Mouse (Mus musculus) CH12.LX (cell line): ENCODE results near the gene Cd46. TPM values are rescaled to one million over a fixed set of nuclear protein-coding genes. Genes with fewer than 3 reads are reported as not detected.

Source experiments
- DNase-seq: peaks from one replicate; pipeline ENCODE4 v3.0.0-alpha.2; 2013; ENCODE audit errors: extremely low read depth
- H3K27ac ChIP-seq: 2 replicates; pipeline ENCODE4 v1.5.1; 2012; ENCODE audit warnings: low read depth, mild to moderate bottlenecking, control low read depth, moderate library complexity; ENCODE audit not compliant: insufficient read depth
- H3K27me3 ChIP-seq: replicated peaks from 2 replicates; pipeline ENCODE3; 2012; ENCODE audit warnings: inconsistent platforms
- H3K36me3 ChIP-seq, 2 experiments: replicated peaks in 1 of 2; 2 replicates each; pipeline versions ENCODE3 to v1.6.1; 2012; ENCODE audit warnings: inconsistent platforms in 1 of 2, low read length in 1 of 2, mild to moderate bottlenecking in 1 of 2, mixed read lengths in 1 of 2, moderate library complexity in 1 of 2; ENCODE audit not compliant: control insufficient read depth in 1 of 2, insufficient read depth in 1 of 2
- H3K4me1 ChIP-seq, 2 experiments: 2 replicates each; pipeline ENCODE4 v1.6.1; 2012; ENCODE audit warnings: inconsistent platforms in 1 of 2, moderate library complexity in 1 of 2; ENCODE audit not compliant: insufficient read depth in 2 of 2, control insufficient read depth in 1 of 2
- H3K4me2 ChIP-seq: 2 replicates; pipeline ENCODE4 v1.6.1; 2012; ENCODE audit warnings: low read depth, mild to moderate bottlenecking, control low read depth; ENCODE audit not compliant: poor library complexity, insufficient read depth, severe bottlenecking
- H3K4me3 ChIP-seq, 3 experiments: fragments of 150-350 bp in 1 of 3; sonication (generic) in 1 of 3; replicated peaks in 1 of 3; 2 replicates each; pipeline versions ENCODE3 to v1.5.1; 2011 to 2012; ENCODE audit warnings: low read depth in 2 of 3, low read length in 2 of 3, mild to moderate bottlenecking in 2 of 3, moderate library complexity in 2 of 3, control low read depth in 1 of 3, improper control_type of control experiment in 1 of 3, inconsistent platforms in 1 of 3, mixed read lengths in 1 of 3; ENCODE audit not compliant: poor library complexity in 1 of 3
- H3K79me2 ChIP-seq: replicated peaks from 2 replicates; pipeline ENCODE4 v1.6.1; 2012; ENCODE audit warnings: mild to moderate bottlenecking, moderate library complexity; ENCODE audit not compliant: control insufficient read depth, poor library complexity, insufficient read depth, severe bottlenecking; ENCODE audit errors: extremely low read depth
- H3K9ac ChIP-seq: 2 replicates; pipeline ENCODE4 v1.6.1; 2012; ENCODE audit warnings: low read depth, mild to moderate bottlenecking, control low read depth, moderate library complexity; ENCODE audit not compliant: insufficient read depth
- H3K9me3 ChIP-seq: replicated peaks from 2 replicates; pipeline ENCODE3; 2012; ENCODE audit warnings: low read length, inconsistent platforms, mixed read lengths
- CHD1 ChIP-seq: IDR thresholded peaks from 2 replicates; pipeline ENCODE4 v1.6.1; 2012; ENCODE audit warnings: low read depth, low read length, improper control_type of control experiment, inconsistent platforms
- ELF1 ChIP-seq: IDR thresholded peaks from 2 replicates; pipeline ENCODE4 v1.6.1; 2014; ENCODE audit warnings: low read depth, mild to moderate bottlenecking, inconsistent platforms, low read length, improper control_type of control experiment
- GABPA ChIP-seq: IDR thresholded peaks from 2 replicates; pipeline ENCODE4 v1.6.1; 2012; ENCODE audit warnings: low read depth, low read length, improper control_type of control experiment, inconsistent platforms; ENCODE audit not compliant: insufficient replicate concordance
- IRF4 ChIP-seq: IDR thresholded peaks from 2 replicates; pipeline ENCODE4 v1.6.1; 2014; ENCODE audit warnings: low read depth, mild to moderate bottlenecking, inconsistent platforms, low read length, improper control_type of control experiment
- MAZ ChIP-seq: IDR thresholded peaks from 2 replicates; pipeline ENCODE4 v1.6.1; 2012; ENCODE audit warnings: low read depth, mild to moderate bottlenecking, inconsistent platforms, low read length, improper control_type of control experiment, moderate library complexity
- MEF2A ChIP-seq: IDR thresholded peaks from 2 replicates; pipeline ENCODE4 v1.6.1; 2014; ENCODE audit warnings: low read depth, mild to moderate bottlenecking, inconsistent platforms, low read length, improper control_type of control experiment, borderline replicate concordance
- MXI1 ChIP-seq: IDR thresholded peaks from 2 replicates; pipeline ENCODE4 v1.6.1; 2011; ENCODE audit warnings: mild to moderate bottlenecking, low read depth, low read length, improper control_type of control experiment
- MYC ChIP-seq: IDR thresholded peaks from 2 replicates; pipeline ENCODE4 v1.6.1; 2011; ENCODE audit warnings: low read depth, mild to moderate bottlenecking, improper control_type of control experiment, low read length
- NELFE ChIP-seq: IDR thresholded peaks from 2 replicates; pipeline ENCODE4 v1.6.1; 2011; ENCODE audit warnings: low read depth, low read length, improper control_type of control experiment
- PAX5 ChIP-seq: IDR thresholded peaks from 2 replicates; pipeline ENCODE4 v1.6.1; 2012; ENCODE audit warnings: low read length, inconsistent platforms, mixed read lengths
- RAD21 ChIP-seq: IDR thresholded peaks from 2 replicates; pipeline ENCODE4 v1.6.1; 2011; ENCODE audit warnings: low read depth, mild to moderate bottlenecking, low read length, improper control_type of control experiment, moderate library complexity
- SIN3A ChIP-seq: IDR thresholded peaks from 2 replicates; pipeline ENCODE4 v1.6.1; 2012; ENCODE audit warnings: low read length, improper control_type of control experiment, inconsistent platforms
- SMC3 ChIP-seq: IDR thresholded peaks from 2 replicates; pipeline ENCODE4 v1.6.1; 2011; ENCODE audit warnings: low read depth, low read length, improper control_type of control experiment
- TBP ChIP-seq: conservative IDR thresholded peaks from 2 replicates; pipeline ENCODE4 v1.6.1; 2011; ENCODE audit warnings: low read depth, low read length, improper control_type of control experiment
- ZC3H11A ChIP-seq: IDR thresholded peaks from 2 replicates; pipeline ENCODE4 v1.6.1; 2012; ENCODE audit warnings: low read depth, mild to moderate bottlenecking, inconsistent platforms, low read length, improper control_type of control experiment
- ZKSCAN1 ChIP-seq: IDR thresholded peaks from 2 replicates; pipeline ENCODE4 v1.6.1; 2012; ENCODE audit warnings: low read depth, inconsistent platforms, low read length, improper control_type of control experiment, borderline replicate concordance
- ZMIZ1 ChIP-seq: IDR thresholded peaks from 2 replicates; pipeline ENCODE4 v1.6.1; 2012; ENCODE audit warnings: low read depth, mild to moderate bottlenecking, inconsistent platforms, low read length, improper control_type of control experiment
- ZNF384 ChIP-seq: IDR thresholded peaks from 2 replicates; pipeline ENCODE4 v1.6.1; 2012; ENCODE audit warnings: low read depth, low read length, improper control_type of control experiment, inconsistent platforms
- dilution Hi-C: fragments of 300-500 bp; cut with MboI; formaldehyde crosslinking; loops from 2 replicates; pipeline ENCODE4 v1.14.3; 2020; ENCODE audit warnings: low sequenced_read_pairs; ENCODE audit not compliant: extremely low pct_unique_long_range_greater_than_20kb, extremely low pct_ligation_motif_present
- in situ Hi-C: fragments of 300-500 bp; cut with MboI; formaldehyde crosslinking; loops from 3 replicates; pipeline ENCODE4 v1.14.3; 2019; ENCODE audit warnings: low sequenced_read_pairs, low pct_ligation_motif_present, low pct_unique_long_range_greater_than_20kb, mixed read lengths
- polyA plus RNA-seq: library from polyadenylated mRNA; unstranded; fragments of >175 nt; gene quantifications from 2 replicates; pipeline ENCODE4 v1.2.1, GENCODE M21; 2012; ENCODE audit warnings: low read depth; ENCODE audit not compliant: insufficient read length
- total RNA-seq, 2 experiments: library from RNA; depleted of rRNA; stranded (reverse); fragments of 300-350 nt in 1 of 2; fragments of >200 nt in 1 of 2; gene quantifications; 2 replicates each; pipeline ENCODE4 v1.2.3; 2012 to 2014

Cd46 gene
- total and polyA plus RNA-seq, 3 experiments = 0.38 to 1.5 (median 1.4) TPM

DNA sequence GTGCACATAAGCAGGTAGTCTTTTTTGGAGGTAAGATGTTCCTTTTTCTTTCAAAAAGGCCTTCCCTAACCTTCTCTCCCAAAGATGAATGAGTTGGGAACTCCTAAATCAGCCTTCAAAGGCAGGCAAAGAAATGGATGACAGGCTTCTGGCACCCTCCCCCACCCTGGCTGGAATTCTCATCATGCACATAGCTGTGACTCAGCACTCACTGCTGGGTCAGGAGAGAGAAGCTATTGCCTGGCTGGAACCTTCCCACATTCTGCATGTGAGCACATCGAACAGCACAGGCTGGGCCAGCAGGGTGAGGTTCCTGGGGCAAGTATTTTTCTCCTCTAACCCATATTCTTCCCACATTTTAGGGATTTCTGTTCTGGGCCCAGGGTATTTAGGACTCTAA lies 58.1 kb downstream of the Cd46 start:
- DNase-seq = no peak
- Histone ChIP-seq H3K9ac (no peak overlapping the region), H3K4me3 (no peak overlapping the region), H3K4me1 (peaks cover 3 to 44% of the 10 kb centered on the region in 2 experiments), H3K36me3 (peaks cover 21 to 25% of the 10 kb centered on the region in 2 experiments), H3K9me3 (no peaks in the 10 kb centered on the region), H3K4me2 (no peak overlapping the region), H3K27me3 (no peaks in the 10 kb centered on the region), H3K79me2 (no peaks in the 10 kb centered on the region), H3K27ac (no peak overlapping the region)
- TF ChIP-seq MXI1 (no peak), ZC3H11A (no peak), ZMIZ1 (no peak), RAD21 (no peak), TBP (no peak), MEF2A (no peak), NELFE (no peak), SIN3A (no peak), PAX5 (no peak), SMC3 (no peak), ZKSCAN1 (no peak), ZNF384 (no peak), ELF1 (no peak), IRF4 (no peak), CHD1 (no peak), MYC (no peak), MAZ (no peak)
- in situ Hi-C loops (no loop called here), dilution Hi-C loops (no loop called here)

DNA sequence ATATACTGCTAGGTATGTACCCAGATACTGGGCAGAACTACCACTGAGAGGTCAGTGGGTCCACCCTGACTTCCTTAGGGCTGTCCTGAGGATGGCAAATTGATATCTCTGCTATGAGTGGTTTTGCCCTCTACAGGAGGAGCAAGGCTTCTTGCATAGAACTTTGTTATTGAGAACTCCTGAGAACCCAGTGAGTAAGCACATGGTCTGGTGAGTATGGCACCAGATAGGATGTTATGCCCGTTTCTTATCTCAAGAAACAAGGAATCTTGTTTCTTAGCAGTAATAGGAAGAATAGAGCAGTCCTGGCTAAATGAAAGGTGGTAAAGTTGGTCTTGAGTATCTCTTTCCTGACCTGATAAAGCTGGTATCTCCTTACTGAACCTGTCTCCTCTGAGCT lies 59.3 kb downstream of the Cd46 start:
- no peak overlapping the region for H3K27ac ChIP-seq
- no peaks in the 10 kb centered on the region for H3K79me2 ChIP-seq
- dilution Hi-C loops = no loop called here
- H3K27me3 ChIP-seq = no peaks in the 10 kb centered on the region
- no peak overlapping the region for H3K4me2 ChIP-seq
- TF ChIP-seq SIN3A (no peak), GABPA (no peak)
- TF ChIP-seq, all 38 proteins: peak for 0
- Histone ChIP-seq H3K36me3 (peaks cover 25 to 26% of the 10 kb centered on the region in 2 experiments), H3K9ac (no peak overlapping the region), H3K9me3 (no peaks in the 10 kb centered on the region), H3K4me3 (no peak overlapping the region), H3K4me1 (peaks cover 3 to 42% of the 10 kb centered on the region in 2 experiments)
- in situ Hi-C loops = no loop called here
- DNase-seq = no peak
